Mouse (Mus musculus) induced T-regulatory cell, adult 2 months (primary cell): ENCODE data around the gene Trp53i11.

Experiments used
- DNase-seq: peaks from one replicate; pipeline ENCODE4 v3.0.0-alpha.2; 2012; ENCODE audit warnings: low read depth

The Trp53i11 gene

GRCm38 (mm10) chr2:93187323-93187996 lies at the start of gene Trp53i11:
Gene Trp53i11, plus strand, starts transcription at chr2:93187548.
- peak; percentile 94 for DNase-seq

GRCm38 (mm10) chr2:93139476-93139875 lies 47.9 kb upstream of the Trp53i11 start:
- no peak for DNase-seq

DNA sequence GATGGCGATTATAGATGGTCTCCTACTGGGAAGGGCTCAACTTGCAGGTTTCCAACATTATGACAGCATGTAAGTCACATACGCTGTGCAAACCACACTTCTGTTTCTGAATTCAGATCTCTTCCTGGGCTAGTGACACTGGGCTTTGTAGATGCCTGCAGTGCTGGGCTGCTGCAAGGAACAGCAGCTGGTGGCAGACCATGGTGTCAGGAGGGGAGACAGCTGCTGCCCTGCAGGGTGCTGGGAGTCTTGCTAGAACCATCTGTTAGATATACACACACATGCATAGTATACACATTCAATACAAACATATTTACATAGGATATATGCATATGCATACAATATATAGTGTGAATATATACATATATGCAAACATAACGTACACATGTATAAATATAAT lies 46.0 kb upstream of the Trp53i11 start:
- DNase-seq = no peak

DNA sequence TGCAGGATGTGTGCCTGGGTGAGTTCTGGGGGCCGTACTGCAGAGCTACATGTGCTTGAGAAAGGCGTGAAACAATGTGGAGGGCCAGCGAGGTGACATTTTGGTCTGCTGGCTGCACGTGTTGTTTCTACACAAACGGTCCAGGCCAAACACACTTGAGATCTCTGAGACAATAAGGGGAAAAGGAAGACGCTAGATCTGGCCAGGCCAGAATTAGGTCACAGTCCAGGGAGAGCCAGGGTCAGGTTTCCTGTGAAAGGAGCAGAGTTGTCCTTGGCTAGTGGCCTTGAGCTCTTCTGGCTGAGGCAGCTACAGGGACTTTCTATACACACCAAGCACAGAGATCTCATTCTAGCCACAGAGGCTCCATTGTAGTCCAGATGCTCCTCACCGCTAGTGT lies 44.7 kb upstream of the Trp53i11 start:
- DNase-seq = no peak

- DNase-seq = no peak
Measured at GRCm38 (mm10) chr2:93144126-93144525, 43.2 kb upstream of the Trp53i11 start.

- DNase-seq = no peak
Measured at GRCm38 (mm10) chr2:93150009-93150408, 37.3 kb upstream of the Trp53i11 start.

- DNase-seq = no peak
Measured at GRCm38 (mm10) chr2:93150673-93151450, 36.5 kb upstream of the Trp53i11 start.

- DNase-seq = no peak
Measured at GRCm38 (mm10) chr2:93152191-93152601, 35.2 kb upstream of the Trp53i11 start.

GRCm38 (mm10) chr2:93152883-93153491 lies 34.4 kb upstream of the Trp53i11 start:
- DNase-seq = no peak

DNA sequence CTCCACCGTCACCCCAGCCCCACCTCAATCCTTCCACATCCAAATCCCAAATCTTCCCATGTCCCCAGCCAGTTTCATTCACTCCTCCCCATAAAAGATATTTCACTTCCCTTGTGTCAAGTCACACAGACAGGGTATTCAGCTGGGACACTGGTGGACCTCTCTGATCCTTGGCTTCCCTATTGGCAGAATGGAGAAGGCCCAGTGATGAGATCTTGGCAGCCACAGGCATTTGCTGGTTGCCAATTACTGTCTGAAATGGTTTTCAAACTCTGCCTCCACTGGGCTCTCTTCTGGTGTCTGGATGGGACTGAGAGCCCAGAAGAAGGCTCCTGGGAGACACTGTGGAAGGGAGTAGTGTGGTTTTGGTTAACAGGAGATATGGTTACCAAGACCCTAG lies 33.5 kb upstream of the Trp53i11 start:
- no peak for DNase-seq

DNA sequence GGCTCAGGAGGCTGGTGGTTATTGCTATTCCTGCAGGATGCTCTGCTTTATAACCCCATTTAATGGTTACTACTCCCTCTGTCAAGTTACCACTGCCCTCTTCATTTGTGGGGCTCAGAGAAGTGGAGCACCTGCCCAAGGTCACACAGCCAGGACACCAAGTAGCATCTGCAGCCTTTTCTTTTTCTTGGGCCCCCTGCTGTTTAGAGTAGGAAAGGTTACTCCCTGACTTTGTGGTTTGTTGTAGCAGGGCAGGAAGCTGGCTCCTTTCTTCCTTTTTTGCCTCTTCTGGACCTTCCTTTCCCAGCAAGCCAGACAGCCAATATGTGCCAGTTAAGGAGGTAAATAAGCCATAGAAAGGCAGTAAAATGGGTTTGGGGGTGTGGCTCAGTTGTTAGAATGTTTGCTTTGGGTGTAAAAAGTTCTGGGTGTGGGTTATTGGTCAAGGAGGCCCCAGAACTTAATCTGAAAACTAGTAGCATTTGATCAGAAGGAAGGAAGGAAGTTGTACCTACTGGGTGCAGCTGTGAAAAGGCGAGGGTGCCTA lies 32.8 kb upstream of the Trp53i11 start:
- DNase-seq = peak; percentile 21

DNA sequence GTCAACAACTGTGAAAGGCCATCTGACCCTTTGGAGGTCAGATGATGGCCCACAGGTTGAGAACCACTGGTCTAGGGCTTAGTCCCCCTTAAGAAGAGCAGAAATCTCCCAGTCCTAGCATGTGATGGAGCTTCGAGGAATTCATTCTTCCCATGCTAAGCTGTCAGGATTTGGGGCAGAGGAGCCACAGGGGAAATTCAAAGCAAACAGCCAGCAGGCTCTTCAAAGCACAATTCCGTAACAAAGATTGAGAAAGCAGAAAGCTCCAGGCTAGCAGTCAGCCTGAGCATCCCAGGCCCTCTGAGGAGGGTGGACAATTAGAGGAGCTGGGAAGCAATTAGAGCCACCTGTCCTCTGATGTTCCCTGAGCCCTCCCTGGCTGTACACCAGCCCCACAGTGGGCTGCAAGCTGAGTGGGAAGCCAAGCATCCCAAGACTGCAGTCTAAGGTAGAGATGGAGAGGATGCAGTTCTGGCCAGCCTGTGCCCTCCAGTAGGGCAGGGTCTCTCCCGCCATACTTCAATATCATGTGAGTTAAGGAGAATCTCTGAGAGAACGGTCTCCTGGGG lies 26.8 kb upstream of the Trp53i11 start:
- DNase-seq = no peak

DNA sequence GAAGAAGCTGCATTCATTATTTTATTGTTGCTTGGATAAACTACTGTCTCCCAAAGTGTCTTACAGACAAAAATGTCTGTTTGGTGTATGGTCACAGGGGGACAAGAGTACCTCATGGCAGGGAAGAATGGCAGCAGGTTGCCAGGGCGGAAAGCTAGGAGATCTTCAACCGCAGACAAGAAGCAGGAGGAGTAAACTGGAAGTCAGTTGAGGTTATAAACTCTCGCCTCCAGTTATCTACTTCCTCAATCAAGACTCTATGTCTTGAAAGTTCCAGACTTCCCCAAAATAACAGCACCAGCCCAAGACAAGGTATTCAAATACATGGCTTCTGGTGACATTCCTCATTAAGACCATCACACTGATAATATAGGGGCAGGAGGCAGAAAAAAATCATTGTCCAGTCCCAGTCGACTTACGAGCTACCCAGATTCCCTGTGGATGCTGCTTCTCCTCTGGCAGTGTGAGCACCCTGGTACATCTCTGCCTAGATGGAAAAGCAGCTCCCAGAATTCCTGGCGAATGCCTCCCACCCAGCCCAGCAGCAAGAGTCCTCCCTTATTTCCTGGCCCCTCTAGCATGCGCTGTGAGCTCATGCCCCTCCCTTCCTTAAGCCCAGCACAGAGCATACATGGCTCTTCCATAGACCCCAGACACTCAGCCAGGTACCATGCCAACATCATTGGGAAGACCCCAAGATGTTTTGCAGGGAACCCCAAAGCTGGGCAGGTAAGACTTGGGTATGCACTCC lies 25.3 kb upstream of the Trp53i11 start:
- no peak for DNase-seq

DNA sequence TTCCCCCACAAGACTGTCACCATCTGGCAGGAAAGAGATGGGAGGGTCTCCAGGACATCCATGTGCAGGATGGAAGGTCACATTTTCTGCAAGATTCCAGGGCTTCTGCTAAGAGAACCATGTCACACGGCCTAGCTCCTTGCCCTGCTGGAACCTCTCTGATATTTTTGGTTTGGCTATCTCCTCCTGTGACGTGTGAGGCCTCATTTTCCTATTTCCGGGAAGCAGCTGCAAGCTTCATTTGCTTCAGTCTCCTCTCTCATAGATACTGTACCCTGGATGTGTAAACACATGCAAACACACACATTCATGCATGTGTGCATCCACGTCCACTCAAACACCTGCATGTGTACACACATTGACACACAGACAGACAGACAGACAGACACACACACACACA lies 24.6 kb upstream of the Trp53i11 start:
- no peak for DNase-seq

DNA sequence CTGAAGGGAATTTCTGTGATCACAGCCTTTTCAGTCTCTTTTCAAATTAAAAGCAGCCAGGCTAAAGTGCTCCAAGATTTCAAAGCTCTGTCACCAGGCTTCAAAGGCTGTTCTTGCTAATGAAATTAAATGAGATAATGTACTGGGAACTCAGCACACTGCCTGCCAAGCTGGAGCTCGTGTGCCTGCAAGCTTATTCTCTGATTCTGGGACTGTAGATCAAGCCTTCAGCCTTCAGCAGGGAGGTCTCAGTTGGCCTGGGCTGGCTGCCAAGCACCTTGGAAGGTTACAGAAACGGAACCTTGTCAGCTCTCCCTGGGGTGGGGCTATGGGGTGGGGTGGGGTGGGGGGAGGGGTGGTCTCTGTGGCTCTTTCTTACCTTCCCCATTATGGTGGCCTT lies 24.0 kb upstream of the Trp53i11 start:
- no peak for DNase-seq

DNA sequence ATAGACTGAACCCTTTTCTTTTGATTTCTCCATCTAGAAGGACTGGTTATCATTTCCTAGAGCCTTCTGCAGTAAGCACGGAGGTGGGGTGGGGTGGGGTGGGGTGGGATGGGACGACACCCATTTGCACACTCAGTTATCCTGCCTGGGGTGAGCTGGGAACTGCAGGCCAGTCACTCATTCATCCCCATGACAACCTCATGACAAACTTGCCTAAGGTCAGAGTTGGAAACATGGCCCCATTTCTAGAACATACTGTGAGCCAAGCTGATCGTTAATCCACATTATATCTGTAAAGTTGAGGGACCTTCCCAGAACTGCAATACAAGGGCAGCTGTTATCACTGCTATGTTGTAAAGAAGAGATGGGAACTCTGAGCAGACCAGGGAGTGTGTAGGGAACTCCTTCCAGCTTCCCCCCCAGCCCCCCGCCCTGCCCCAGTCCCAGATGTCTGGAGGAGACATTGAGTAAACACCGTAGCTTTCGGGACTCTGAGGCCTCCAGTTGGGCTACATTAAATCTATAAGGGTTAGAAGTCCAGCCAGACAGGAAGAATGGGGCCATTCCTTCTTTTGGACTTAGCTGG lies 23.5 kb upstream of the Trp53i11 start:
- DNase-seq = no peak

DNA sequence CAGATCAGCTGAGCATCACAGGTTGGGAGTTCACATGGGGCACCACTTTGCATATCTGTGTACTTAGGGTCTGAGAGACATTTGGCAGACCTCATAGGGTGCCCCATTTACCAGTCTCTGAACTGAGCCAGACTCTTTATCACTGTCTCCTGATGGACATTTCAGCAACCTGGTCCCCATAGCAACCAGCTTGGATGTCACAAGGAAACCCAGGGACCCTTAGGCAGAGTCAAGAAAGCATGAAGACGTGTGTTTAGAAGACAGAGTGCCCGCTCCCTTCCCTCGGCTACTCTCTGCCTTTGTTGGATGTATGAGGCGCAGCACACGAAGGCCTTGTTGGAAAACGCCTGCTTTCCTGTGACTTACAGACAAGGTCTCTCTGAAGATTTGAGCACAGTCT lies 21.1 kb upstream of the Trp53i11 start:
- no peak for DNase-seq

DNA sequence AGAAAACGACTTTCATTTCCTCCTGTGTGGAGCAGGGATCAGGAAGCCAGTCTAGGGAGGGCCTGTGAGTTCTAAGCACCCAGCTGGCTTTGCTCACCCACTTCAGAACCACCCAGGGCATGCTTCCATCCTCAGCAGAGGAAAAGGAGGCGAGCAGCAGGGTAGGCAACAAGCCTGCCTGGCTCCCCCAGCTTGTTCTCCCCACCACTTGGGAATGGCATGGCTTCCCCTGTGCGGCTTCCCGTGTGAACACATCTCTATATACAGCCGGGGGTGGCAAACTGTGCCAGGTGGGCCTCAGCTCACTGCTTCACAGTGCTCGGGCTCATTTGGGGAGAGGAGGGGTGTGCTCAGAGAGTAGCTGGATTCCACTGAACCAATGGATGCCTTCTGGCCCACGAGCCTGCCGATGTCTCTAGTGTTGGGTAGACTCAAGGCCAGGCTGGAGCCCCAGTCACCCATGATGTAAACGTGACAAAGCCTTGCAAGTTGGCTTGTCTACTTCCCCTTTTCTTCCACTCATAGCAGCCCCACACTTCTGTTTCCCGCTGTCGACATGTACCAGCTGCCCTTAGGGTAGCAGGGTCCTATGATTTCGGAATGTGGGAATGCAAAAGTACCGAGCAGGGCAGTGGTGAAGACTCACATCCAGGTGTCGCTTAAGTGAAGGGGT lies 20.5 kb upstream of the Trp53i11 start:
- no peak for DNase-seq

GRCm38 (mm10) chr2:93170156-93170844 lies 17.0 kb upstream of the Trp53i11 start:
- DNase-seq = no peak

DNA sequence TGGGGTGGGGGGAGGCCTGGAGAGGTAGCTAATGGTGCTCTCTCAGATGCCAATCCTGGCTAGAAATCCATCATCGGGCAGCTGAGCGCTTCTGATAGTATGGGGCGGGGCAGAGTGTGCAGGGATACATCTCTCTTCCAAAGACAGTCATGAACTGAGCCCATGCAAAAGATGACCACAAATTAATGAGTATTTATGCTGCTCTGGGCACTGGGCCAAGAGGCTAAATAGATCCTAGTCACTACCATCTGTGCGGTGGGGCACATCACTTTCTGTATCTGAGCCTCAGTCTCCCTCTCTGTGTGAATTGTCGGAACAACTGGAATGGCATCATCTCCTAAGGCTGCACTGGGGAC lies 16.5 kb upstream of the Trp53i11 start:
- no peak for DNase-seq
